Mouse (Mus musculus): ENCODE measurements around the gene Ap5z1. TPM values are rescaled to one million over a fixed set of nuclear protein-coding genes. Genes with fewer than 3 reads are reported as not detected.

Gene Ap5z1
- polyA plus RNA-seq, 1 experiment from 2014 or later = 4.0 TPM

- ATAC-seq (no peak), DNase-seq (no peak)
- no peaks in the 10 kb centered on the region for H3K27me3 ChIP-seq (ENCODE audit: insufficient read depth, low read length)
- 69% methylated on average over 4 of the region's 4 CpGs for WGBS (ENCODE audit: insufficient replicate concordance)
- H3K4me1 ChIP-seq (ENCODE audit: insufficient read depth) = peaks cover 10% of the 10 kb centered on the region
- H3K4me3 ChIP-seq (ENCODE audit: low read depth, low read length) = no peak overlapping the region
- no peak overlapping the region for H3K4me2 ChIP-seq (ENCODE audit: low read depth, low read length)
- no peak overlapping the region for H3K9ac ChIP-seq (replicated peaks)
- TF ChIP-seq EP300 (IDR thresholded peaks at IDR 0.05; ENCODE audit: low read depth) = no peak
- TF ChIP-seq CTCF (IDR thresholded peaks at IDR 0.05; ENCODE audit: low read depth) = no peak
- no peaks in the 10 kb centered on the region for H3K9me3 ChIP-seq (ENCODE audit: low read length)
- H3K27ac ChIP-seq (ENCODE audit: low read depth) = no peak overlapping the region
- H3K36me3 ChIP-seq (replicated peaks; ENCODE audit: insufficient read depth, low read length) = peaks cover 21% of the 10 kb centered on the region
Observed at GRCm38 (mm10) chr5:142432695-142433094, 31.0 kb upstream of the Ap5z1 start.

GRCm38 (mm10) chr5:142434052-142434451 is 29.7 kb upstream of the Ap5z1 start:
- ATAC-seq = no peak
- H3K4me2 ChIP-seq (ENCODE audit: low read depth, low read length) = no peak overlapping the region
- H3K4me1 ChIP-seq (ENCODE audit: insufficient read depth) = peaks cover 8% of the 10 kb centered on the region
- no peak for DNase-seq
- WGBS (ENCODE audit: insufficient replicate concordance) = 79% methylated on average over 5 of the region's 5 CpGs
- no peak overlapping the region for H3K4me3 ChIP-seq (ENCODE audit: low read depth, low read length)
- H3K27me3 ChIP-seq (ENCODE audit: insufficient read depth, low read length) = no peaks in the 10 kb centered on the region
- TF ChIP-seq EP300 (IDR thresholded peaks at IDR 0.05; ENCODE audit: low read depth) (no peak), CTCF (IDR thresholded peaks at IDR 0.05; ENCODE audit: low read depth) (no peak)
- H3K9ac ChIP-seq (replicated peaks) = no peak overlapping the region
- peaks cover 21% of the 10 kb centered on the region for H3K36me3 ChIP-seq (replicated peaks; ENCODE audit: insufficient read depth, low read length)
- no peak overlapping the region for H3K27ac ChIP-seq (ENCODE audit: low read depth)
- H3K9me3 ChIP-seq (ENCODE audit: low read length) = no peaks in the 10 kb centered on the region

- WGBS (ENCODE audit: insufficient replicate concordance) = 90% methylated on average over 15 of the region's 15 CpGs
- Histone ChIP-seq H3K4me3 (ENCODE audit: low read depth, low read length) (no peak overlapping the region), H3K9ac (replicated peaks) (no peak overlapping the region), H3K27ac (ENCODE audit: low read depth) (no peak overlapping the region), H3K4me1 (ENCODE audit: insufficient read depth) (peaks cover 20% of the 10 kb centered on the region), H3K4me2 (ENCODE audit: low read depth, low read length) (no peak overlapping the region), H3K27me3 (ENCODE audit: insufficient read depth, low read length) (no peaks in the 10 kb centered on the region), H3K36me3 (replicated peaks; ENCODE audit: insufficient read depth, low read length) (peaks cover 21% of the 10 kb centered on the region), H3K9me3 (ENCODE audit: low read length) (no peaks in the 10 kb centered on the region)
- DNase-seq (no peak), ATAC-seq (no peak)
- TF ChIP-seq CTCF (IDR thresholded peaks at IDR 0.05; ENCODE audit: low read depth) (no peak), EP300 (IDR thresholded peaks at IDR 0.05; ENCODE audit: low read depth) (no peak)
Observed at GRCm38 (mm10) chr5:142435736-142436135, 28.0 kb upstream of the Ap5z1 start.

GRCm38 (mm10) chr5:142438380-142438938 is 25.3 kb upstream of the Ap5z1 start:
- Histone ChIP-seq H3K4me3 (ENCODE audit: low read depth, low read length) (no peak overlapping the region), H3K4me2 (ENCODE audit: low read depth, low read length) (no peak overlapping the region), H3K36me3 (replicated peaks; ENCODE audit: insufficient read depth, low read length) (peaks cover 19% of the 10 kb centered on the region), H3K4me1 (ENCODE audit: insufficient read depth) (peaks cover 34% of the 10 kb centered on the region), H3K27me3 (ENCODE audit: insufficient read depth, low read length) (no peaks in the 10 kb centered on the region), H3K9me3 (ENCODE audit: low read length) (no peaks in the 10 kb centered on the region), H3K27ac (ENCODE audit: low read depth) (no peak overlapping the region), H3K9ac (replicated peaks) (no peak overlapping the region)
- TF ChIP-seq CTCF (IDR thresholded peaks at IDR 0.05; ENCODE audit: low read depth) (no peak), EP300 (IDR thresholded peaks at IDR 0.05; ENCODE audit: low read depth) (no peak)
- WGBS (ENCODE audit: insufficient replicate concordance) = 91% methylated on average over 16 of the region's 16 CpGs
- ATAC-seq (no peak), DNase-seq (no peak)

- H3K4me2 ChIP-seq (ENCODE audit: low read depth, low read length) = peak overlapping the region; percentile 86
- H3K27ac ChIP-seq (ENCODE audit: low read depth) = peak overlapping the region; percentile 91
- ATAC-seq (no peak; the same call in none of the 2 replicates), DNase-seq (no peak)
- H3K27me3 ChIP-seq (ENCODE audit: insufficient read depth, low read length) = no peaks in the 10 kb centered on the region
- WGBS (ENCODE audit: insufficient replicate concordance) = 4% methylated on average over 12 of the region's 12 CpGs
- H3K9ac ChIP-seq (replicated peaks) = peak overlapping the region; percentile 59
- TF ChIP-seq EP300 (IDR thresholded peaks at IDR 0.05; ENCODE audit: low read depth) = no peak
- no peaks in the 10 kb centered on the region for H3K9me3 ChIP-seq (ENCODE audit: low read length)
- peaks cover 45% of the 10 kb centered on the region for H3K4me1 ChIP-seq (ENCODE audit: insufficient read depth)
- H3K4me3 ChIP-seq (ENCODE audit: low read depth, low read length) = peak overlapping the region; percentile 50
- peaks cover 17% of the 10 kb centered on the region for H3K36me3 ChIP-seq (replicated peaks; ENCODE audit: insufficient read depth, low read length)
Observed at GRCm38 (mm10) chr5:142439911-142440432, 23.8 kb upstream of the Ap5z1 start.

- Histone ChIP-seq H3K4me1 (ENCODE audit: insufficient read depth) (peaks cover 52% of the 10 kb centered on the region), H3K9me3 (ENCODE audit: low read length) (no peaks in the 10 kb centered on the region), H3K27ac (ENCODE audit: low read depth) (peak overlapping the region; percentile 91), H3K9ac (replicated peaks) (peak overlapping the region; percentile 59), H3K27me3 (ENCODE audit: insufficient read depth, low read length) (no peaks in the 10 kb centered on the region), H3K4me2 (ENCODE audit: low read depth, low read length) (peak overlapping the region; percentile 86), H3K4me3 (ENCODE audit: low read depth, low read length) (peak overlapping the region; percentile 50), H3K36me3 (replicated peaks; ENCODE audit: insufficient read depth, low read length) (peaks cover 11% of the 10 kb centered on the region)
- WGBS (ENCODE audit: insufficient replicate concordance) = under 1% methylated on average over 19 of the region's 19 CpGs
- TF ChIP-seq CTCF (IDR thresholded peaks at IDR 0.05; ENCODE audit: low read depth) (no peak), EP300 (IDR thresholded peaks at IDR 0.05; ENCODE audit: low read depth) (peak; percentile 71; the same call in 1 of the 2 replicates)
- DNase-seq (peak; percentile 95), ATAC-seq (peak; percentile 96)
Observed at GRCm38 (mm10) chr5:142440451-142441147, 23.1 kb upstream of the Ap5z1 start.

Measured in liver, postnatal 0 days (tissue).